Mouse (Mus musculus): ENCODE results near the gene Acox1. TPM values are rescaled to one million over a fixed set of nuclear protein-coding genes. Genes with fewer than 3 reads are reported as not detected.
A peak's percentile ranks its signal among the peaks of the same experiment; 100 is the strongest.

Acox1 gene
- polyA plus RNA-seq, 1 experiment from 2014 or later, result 36.1 TPM

GRCm38 (mm10) chr11:116187226-116187930 is 11.5 kb downstream of the Acox1 start:
- Histone ChIP-seq H3K27me3 (replicated peaks) (no peaks in the 10 kb centered on the region), H3K4me2 (no peak overlapping the region), H3K9me3 (replicated peaks) (no peaks in the 10 kb centered on the region), H3K27ac (ENCODE audit: poor library complexity, severe bottlenecking) (no peak overlapping the region), H3K4me1 (replicated peaks) (peaks cover 14% of the 10 kb centered on the region; the same call in 1 of the 2 replicates), H3K9ac (no peak overlapping the region), H3K4me3 (no peak overlapping the region), H3K36me3 (peaks cover 66% of the 10 kb centered on the region)
- ATAC-seq (ENCODE audit: insufficient number of reproducible peaks, low FRiP score), result no peak
- 54% methylated on average over 11 of the region's 11 CpGs for WGBS

- H3K4me1 ChIP-seq (replicated peaks), result peaks cover 14% of the 10 kb centered on the region; the same call in 1 of the 2 replicates
- H3K9ac ChIP-seq, result no peak overlapping the region
- WGBS, result 92% methylated on average over 11 of the region's 11 CpGs
- no peaks in the 10 kb centered on the region for H3K9me3 ChIP-seq (replicated peaks)
- H3K4me2 ChIP-seq, result no peak overlapping the region
- H3K4me3 ChIP-seq, result no peak overlapping the region
- no peak overlapping the region for H3K27ac ChIP-seq (ENCODE audit: poor library complexity, severe bottlenecking)
- no peaks in the 10 kb centered on the region for H3K27me3 ChIP-seq (replicated peaks)
- ATAC-seq (ENCODE audit: insufficient number of reproducible peaks, low FRiP score), result no peak
- H3K36me3 ChIP-seq, result peaks cover 72% of the 10 kb centered on the region
Measured at GRCm38 (mm10) chr11:116186360-116186759, 12.5 kb downstream of the Acox1 start.

GRCm38 (mm10) chr11:116185836-116186235 is 13.0 kb downstream of the Acox1 start:
- Histone ChIP-seq H3K4me1 (replicated peaks) (peaks cover 14% of the 10 kb centered on the region; the same call in 1 of the 2 replicates), H3K36me3 (peaks cover 70% of the 10 kb centered on the region), H3K27me3 (replicated peaks) (no peaks in the 10 kb centered on the region), H3K9me3 (replicated peaks) (no peaks in the 10 kb centered on the region), H3K9ac (no peak overlapping the region), H3K27ac (ENCODE audit: poor library complexity, severe bottlenecking) (no peak overlapping the region), H3K4me2 (no peak overlapping the region), H3K4me3 (no peak overlapping the region)
- ATAC-seq (ENCODE audit: insufficient number of reproducible peaks, low FRiP score), result no peak
- 69% methylated on average over 3 of the region's 3 CpGs for WGBS

- 90% methylated on average over 20 of the region's 20 CpGs for WGBS
- Histone ChIP-seq H3K4me2 (no peak overlapping the region), H3K9ac (no peak overlapping the region), H3K27ac (ENCODE audit: poor library complexity, severe bottlenecking) (no peak overlapping the region), H3K27me3 (replicated peaks) (no peaks in the 10 kb centered on the region), H3K9me3 (replicated peaks) (no peaks in the 10 kb centered on the region), H3K4me1 (replicated peaks) (no peaks in the 10 kb centered on the region), H3K4me3 (no peak overlapping the region), H3K36me3 (peaks cover 90% of the 10 kb centered on the region)
- ATAC-seq (ENCODE audit: insufficient number of reproducible peaks, low FRiP score), result no peak
Measured at GRCm38 (mm10) chr11:116178411-116179121, 20.3 kb downstream of the Acox1 start.

GRCm38 (mm10) chr11:116176010-116176409 is 22.8 kb downstream of the Acox1 start:
- H3K9me3 ChIP-seq (replicated peaks), result no peaks in the 10 kb centered on the region
- no peak overlapping the region for H3K27ac ChIP-seq (ENCODE audit: poor library complexity, severe bottlenecking)
- H3K4me2 ChIP-seq, result no peak overlapping the region
- no peak overlapping the region for H3K4me3 ChIP-seq
- peaks cover 91% of the 10 kb centered on the region for H3K36me3 ChIP-seq
- 90% methylated on average over 7 of the region's 7 CpGs for WGBS
- H3K4me1 ChIP-seq (replicated peaks), result no peaks in the 10 kb centered on the region
- no peak for ATAC-seq (ENCODE audit: insufficient number of reproducible peaks, low FRiP score)
- H3K9ac ChIP-seq, result no peak overlapping the region
- H3K27me3 ChIP-seq (replicated peaks), result no peaks in the 10 kb centered on the region

GRCm38 (mm10) chr11:116174775-116175448 is 23.9 kb downstream of the Acox1 start:
- no peak overlapping the region for H3K27ac ChIP-seq (ENCODE audit: poor library complexity, severe bottlenecking)
- WGBS, result 90% methylated on average over 22 of the region's 22 CpGs
- no peaks in the 10 kb centered on the region for H3K27me3 ChIP-seq (replicated peaks)
- no peaks in the 10 kb centered on the region for H3K4me1 ChIP-seq (replicated peaks)
- H3K4me2 ChIP-seq, result no peak overlapping the region
- ATAC-seq (ENCODE audit: insufficient number of reproducible peaks, low FRiP score), result no peak
- no peak overlapping the region for H3K9ac ChIP-seq
- no peaks in the 10 kb centered on the region for H3K9me3 ChIP-seq (replicated peaks)
- H3K36me3 ChIP-seq, result peaks cover 81% of the 10 kb centered on the region
- H3K4me3 ChIP-seq, result no peak overlapping the region

GRCm38 (mm10) chr11:116171959-116172358 is 26.9 kb downstream of the Acox1 start:
- H3K36me3 ChIP-seq, result peaks cover 54% of the 10 kb centered on the region
- H3K4me1 ChIP-seq (replicated peaks), result peaks cover 2% of the 10 kb centered on the region
- no peaks in the 10 kb centered on the region for H3K9me3 ChIP-seq (replicated peaks)
- H3K27ac ChIP-seq (ENCODE audit: poor library complexity, severe bottlenecking), result no peak overlapping the region
- H3K4me2 ChIP-seq, result no peak overlapping the region
- no peaks in the 10 kb centered on the region for H3K27me3 ChIP-seq (replicated peaks)
- H3K4me3 ChIP-seq, result no peak overlapping the region
- WGBS, result 97% methylated on average over 2 of the region's 2 CpGs
- no peak overlapping the region for H3K9ac ChIP-seq
- no peak for ATAC-seq (ENCODE audit: insufficient number of reproducible peaks, low FRiP score)

- H3K27me3 ChIP-seq (replicated peaks), result no peaks in the 10 kb centered on the region
- peaks cover 47% of the 10 kb centered on the region for H3K36me3 ChIP-seq
- H3K4me2 ChIP-seq, result no peak overlapping the region
- no peak overlapping the region for H3K4me3 ChIP-seq
- ATAC-seq (ENCODE audit: insufficient number of reproducible peaks, low FRiP score), result no peak
- H3K9me3 ChIP-seq (replicated peaks), result no peaks in the 10 kb centered on the region
- H3K27ac ChIP-seq (ENCODE audit: poor library complexity, severe bottlenecking), result no peak overlapping the region
- H3K4me1 ChIP-seq (replicated peaks), result peaks cover 11% of the 10 kb centered on the region
- WGBS, result 77% methylated on average over 5 of the region's 5 CpGs
- H3K9ac ChIP-seq, result no peak overlapping the region
Measured at GRCm38 (mm10) chr11:116170003-116170800, 28.6 kb downstream of the Acox1 start.

- ATAC-seq (ENCODE audit: insufficient number of reproducible peaks, low FRiP score), result no peak
- peaks cover 44% of the 10 kb centered on the region for H3K36me3 ChIP-seq
- WGBS, result 84% methylated on average over 3 of the region's 3 CpGs
Measured at GRCm38 (mm10) chr11:116169214-116169613, 29.6 kb downstream of the Acox1 start.

GRCm38 (mm10) chr11:116167884-116168439 is 30.9 kb downstream of the Acox1 start, which contains the start of gene Fbf1:
Gene Fbf1, minus strand, starts transcription at chr11:116168166.
- Histone ChIP-seq H3K27ac (ENCODE audit: poor library complexity, severe bottlenecking) (peak within 1 kb of the TSS; percentile 96), H3K9ac (peak within 1 kb of the TSS; percentile 80), H3K9me3 (replicated peaks) (no peaks in the 10 kb centered on the region), H3K36me3 (peaks cover 36% of the 10 kb centered on the region), H3K27me3 (replicated peaks) (no peaks in the 10 kb centered on the region), H3K4me3 (peak within 1 kb of the TSS; percentile 72), H3K4me1 (replicated peaks) (peaks cover 11% of the 10 kb centered on the region), H3K4me2 (peak within 1 kb of the TSS; percentile 82)
- under 1% methylated on average over 40 of the region's 40 CpGs for WGBS
- ATAC-seq (ENCODE audit: insufficient number of reproducible peaks, low FRiP score), result peak; percentile 97

More at GRCm38 (mm10) chr11:116169214-116169613, 29.6 kb downstream of the Acox1 start:
- H3K9me3 ChIP-seq (replicated peaks), result no peaks in the 10 kb centered on the region
- H3K4me3 ChIP-seq, result no peak overlapping the region
- no peak overlapping the region for H3K27ac ChIP-seq (ENCODE audit: poor library complexity, severe bottlenecking)
- H3K9ac ChIP-seq, result no peak overlapping the region
- no peak overlapping the region for H3K4me2 ChIP-seq
- H3K27me3 ChIP-seq (replicated peaks), result no peaks in the 10 kb centered on the region
- peaks cover 11% of the 10 kb centered on the region for H3K4me1 ChIP-seq (replicated peaks)
